Mouse (Mus musculus): ENCODE measurements around the gene Ccr6.

- TF ChIP-seq CTCF (conservative IDR thresholded peaks at IDR 0.05; ENCODE audit: low read length) (no peak), POU5F1 (IDR thresholded peaks at IDR 0.05; ENCODE audit: borderline replicate concordance, low read length) (no peak), NANOG (IDR thresholded peaks at IDR 0.05; ENCODE audit: borderline replicate concordance, low read length) (no peak)
These were observed 5.8 kb downstream of the Ccr6 start for GRCm38 (mm10) chr17:8241645-8242044.
